Mouse (Mus musculus): Measurements from ENCODE around the gene Bcl2l10. TPM values are rescaled to one million over a fixed set of nuclear protein-coding genes. Genes with fewer than 3 reads are reported as not detected.

The Bcl2l10 gene
- total and polyA plus RNA-seq, 2 experiments, result not detected

DNA sequence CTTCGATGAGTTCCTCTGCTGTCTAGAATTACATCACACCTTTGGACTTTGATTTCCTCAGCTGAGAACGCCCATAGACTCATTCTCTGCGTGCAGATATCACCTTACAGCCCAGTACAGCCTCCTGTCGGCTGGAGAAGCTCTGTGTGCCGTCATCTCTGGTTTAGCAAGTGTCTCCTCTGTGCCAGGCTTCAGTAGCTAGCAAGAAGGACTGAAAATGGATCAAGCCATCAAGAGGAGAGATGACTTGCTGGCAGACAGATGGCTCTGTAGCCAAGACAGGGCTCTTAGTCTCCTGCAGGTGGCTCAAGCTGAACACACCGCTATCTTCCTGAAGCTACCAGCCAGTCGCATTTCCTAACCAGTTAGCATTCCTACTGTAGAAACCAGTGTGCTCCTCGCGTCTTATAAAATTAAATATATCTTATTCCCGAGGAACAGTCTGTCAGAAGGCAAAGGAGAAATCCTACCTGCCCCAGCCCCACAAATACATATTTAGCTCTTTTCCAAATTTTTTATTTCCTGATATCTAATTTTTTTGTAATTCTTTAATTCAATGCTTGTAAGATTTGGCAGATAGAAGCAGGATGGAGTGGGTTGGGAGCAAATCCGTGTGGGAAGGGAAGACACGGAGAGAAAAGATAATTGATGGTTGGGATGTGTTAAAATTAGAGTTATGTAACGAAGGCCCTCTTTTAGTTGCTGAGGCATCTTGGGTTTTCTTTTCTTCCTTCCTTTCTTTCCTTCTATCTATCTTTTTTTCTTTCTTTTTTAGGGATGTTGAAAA lies 25.3 kb upstream of the Bcl2l10 start:
- peak; percentile 42 for DNase-seq (ENCODE audit: extremely low read depth, low read depth, low spot score)
- WGBS, result 62% methylated on average over 13 of the region's 13 CpGs
- Histone ChIP-seq H3K9ac (ENCODE audit: low read depth, low read length) (no peak overlapping the region), H3K4me1 (ENCODE audit: control insufficient read depth, insufficient read depth, low read length) (0 out of 2 replicates have a peak, but pooled peaks cover 1% of the 10 kb centered on the region), H3K36me3 (ENCODE audit: control insufficient read depth, insufficient read depth, low read length) (no peaks in the 10 kb centered on the region), H3K4me3 (ENCODE audit: insufficient read depth, low read depth, low read length) (no peak overlapping the region), H3K27ac (replicated peaks; ENCODE audit: insufficient read depth, low read depth, low read length) (no peak overlapping the region), H3K27me3 (ENCODE audit: control insufficient read depth, insufficient read depth, low read length) (no peaks in the 10 kb centered on the region), H3K79me2 (ENCODE audit: control insufficient read depth, insufficient read depth, low read length) (no peaks in the 10 kb centered on the region)
- TF ChIP-seq POLR2A (IDR thresholded peaks at IDR 0.05; ENCODE audit: extremely low read depth, insufficient read depth, low read length), result no peak
- TF ChIP-seq CTCF (IDR thresholded peaks at IDR 0.05; ENCODE audit: low read depth, low read length), result no peak

DNA sequence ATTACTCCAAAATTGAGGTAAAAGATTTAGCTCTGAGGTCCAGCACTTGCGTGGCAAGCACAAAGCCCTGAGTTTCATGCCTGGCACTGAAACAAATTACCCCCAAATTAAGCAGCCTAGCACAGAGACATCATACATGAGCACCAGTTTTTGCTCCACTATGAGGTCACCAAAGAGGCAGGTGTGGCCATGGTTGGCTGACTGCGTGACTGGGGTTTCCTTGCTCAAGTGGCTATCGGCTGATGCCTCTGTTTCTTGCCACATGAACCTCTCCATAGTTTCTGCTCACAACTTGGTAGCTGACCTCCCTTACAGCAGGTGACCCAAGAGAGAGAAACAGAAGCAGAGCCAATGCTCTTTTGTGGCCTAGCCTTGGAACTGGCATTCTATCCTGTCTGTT lies 19.5 kb upstream of the Bcl2l10 start:
- Histone ChIP-seq H3K4me3 (ENCODE audit: insufficient read depth, low read depth, low read length) (no peak overlapping the region), H3K9ac (ENCODE audit: low read depth, low read length) (no peak overlapping the region), H3K79me2 (ENCODE audit: control insufficient read depth, insufficient read depth, low read length) (no peaks in the 10 kb centered on the region), H3K27ac (replicated peaks; ENCODE audit: insufficient read depth, low read depth, low read length) (no peak overlapping the region), H3K36me3 (ENCODE audit: control insufficient read depth, insufficient read depth, low read length) (no peaks in the 10 kb centered on the region), H3K4me1 (ENCODE audit: control insufficient read depth, insufficient read depth, low read length) (no peaks in the 10 kb centered on the region), H3K27me3 (ENCODE audit: control insufficient read depth, insufficient read depth, low read length) (no peaks in the 10 kb centered on the region)
- 97% methylated on average over 3 of the region's 3 CpGs for WGBS
- DNase-seq (ENCODE audit: extremely low read depth, low read depth, low spot score), result no peak
- no peak for TF ChIP-seq POLR2A (IDR thresholded peaks at IDR 0.05; ENCODE audit: extremely low read depth, insufficient read depth, low read length)
- no peak for TF ChIP-seq CTCF (IDR thresholded peaks at IDR 0.05; ENCODE audit: low read depth, low read length)

GRCm38 (mm10) chr9:75330821-75331220 lies 16.7 kb upstream of the Bcl2l10 start:
- 92% methylated on average over 8 of the region's 8 CpGs for WGBS
- Histone ChIP-seq H3K79me2 (ENCODE audit: control insufficient read depth, insufficient read depth, low read length) (no peaks in the 10 kb centered on the region), H3K4me1 (ENCODE audit: control insufficient read depth, insufficient read depth, low read length) (no peaks in the 10 kb centered on the region), H3K27me3 (ENCODE audit: control insufficient read depth, insufficient read depth, low read length) (no peaks in the 10 kb centered on the region), H3K27ac (replicated peaks; ENCODE audit: insufficient read depth, low read depth, low read length) (no peak overlapping the region), H3K36me3 (ENCODE audit: control insufficient read depth, insufficient read depth, low read length) (no peaks in the 10 kb centered on the region), H3K9ac (ENCODE audit: low read depth, low read length) (no peak overlapping the region), H3K4me3 (ENCODE audit: insufficient read depth, low read depth, low read length) (no peak overlapping the region)
- no peak for DNase-seq (ENCODE audit: extremely low read depth, low read depth, low spot score)
- TF ChIP-seq POLR2A (IDR thresholded peaks at IDR 0.05; ENCODE audit: extremely low read depth, insufficient read depth, low read length) (no peak), CTCF (IDR thresholded peaks at IDR 0.05; ENCODE audit: low read depth, low read length) (no peak)

DNA sequence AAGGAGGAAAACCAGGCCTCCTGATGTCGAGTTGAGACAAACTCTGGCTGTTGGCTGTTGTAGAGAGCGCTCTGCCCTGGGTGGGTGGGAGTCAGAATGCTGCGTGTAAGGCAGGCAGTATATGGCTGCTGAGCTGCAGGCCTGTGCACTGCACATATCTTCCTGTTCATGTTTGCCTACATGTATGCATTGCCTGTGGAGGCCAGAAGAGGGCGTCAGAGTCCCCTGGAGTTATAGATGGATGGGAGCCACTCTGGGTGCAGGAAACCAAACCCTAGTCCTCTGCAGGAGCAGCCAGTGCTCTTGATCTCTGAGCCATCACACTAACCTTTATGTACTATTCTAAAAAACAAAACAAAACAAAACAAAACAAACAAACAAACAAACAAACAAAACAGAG lies 13.1 kb upstream of the Bcl2l10 start:
- Histone ChIP-seq H3K27me3 (ENCODE audit: control insufficient read depth, insufficient read depth, low read length) (no peaks in the 10 kb centered on the region), H3K27ac (replicated peaks; ENCODE audit: insufficient read depth, low read depth, low read length) (no peak overlapping the region), H3K4me3 (ENCODE audit: insufficient read depth, low read depth, low read length) (no peak overlapping the region), H3K4me1 (ENCODE audit: control insufficient read depth, insufficient read depth, low read length) (no peaks in the 10 kb centered on the region), H3K79me2 (ENCODE audit: control insufficient read depth, insufficient read depth, low read length) (no peaks in the 10 kb centered on the region), H3K9ac (ENCODE audit: low read depth, low read length) (no peak overlapping the region), H3K36me3 (ENCODE audit: control insufficient read depth, insufficient read depth, low read length) (no peaks in the 10 kb centered on the region)
- no peak for DNase-seq (ENCODE audit: extremely low read depth, low read depth, low spot score)
- TF ChIP-seq CTCF (IDR thresholded peaks at IDR 0.05; ENCODE audit: low read depth, low read length), result no peak
- no peak for TF ChIP-seq POLR2A (IDR thresholded peaks at IDR 0.05; ENCODE audit: extremely low read depth, insufficient read depth, low read length)
- WGBS, result 72% methylated on average over 4 of the region's 4 CpGs

DNA sequence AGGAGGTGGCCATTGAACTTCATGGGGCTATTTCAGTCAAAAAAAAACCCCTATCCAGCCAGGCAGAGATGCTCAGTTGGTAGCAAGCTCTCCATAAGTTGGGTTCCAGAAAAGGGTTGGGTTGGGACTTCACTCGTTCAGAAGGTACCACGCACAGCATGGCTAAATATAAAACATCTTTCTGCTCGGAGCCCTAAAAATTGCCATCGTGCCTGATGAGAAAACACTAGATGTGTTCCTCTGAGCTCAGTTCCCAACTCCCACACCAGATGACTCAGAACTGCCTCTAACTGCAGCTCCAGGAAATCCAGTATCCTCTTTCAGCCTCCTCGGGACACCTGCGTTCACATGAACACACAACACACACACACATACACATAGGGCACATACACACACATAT lies 9.5 kb upstream of the Bcl2l10 start:
- no peaks in the 10 kb centered on the region for H3K36me3 ChIP-seq (ENCODE audit: control insufficient read depth, insufficient read depth, low read length)
- WGBS, result 88% methylated on average over 6 of the region's 6 CpGs
- no peaks in the 10 kb centered on the region for H3K79me2 ChIP-seq (ENCODE audit: control insufficient read depth, insufficient read depth, low read length)
- H3K9ac ChIP-seq (ENCODE audit: low read depth, low read length), result no peak overlapping the region
- no peaks in the 10 kb centered on the region for H3K27me3 ChIP-seq (ENCODE audit: control insufficient read depth, insufficient read depth, low read length)
- H3K4me1 ChIP-seq (ENCODE audit: control insufficient read depth, insufficient read depth, low read length), result no peaks in the 10 kb centered on the region
- H3K4me3 ChIP-seq (ENCODE audit: insufficient read depth, low read depth, low read length), result no peak overlapping the region
- DNase-seq (ENCODE audit: extremely low read depth, low read depth, low spot score), result no peak
- no peak for TF ChIP-seq CTCF (IDR thresholded peaks at IDR 0.05; ENCODE audit: low read depth, low read length)
- TF ChIP-seq POLR2A (IDR thresholded peaks at IDR 0.05; ENCODE audit: extremely low read depth, insufficient read depth, low read length), result no peak
- H3K27ac ChIP-seq (replicated peaks; ENCODE audit: insufficient read depth, low read depth, low read length), result no peak overlapping the region

GRCm38 (mm10) chr9:75342433-75342832 lies 5.1 kb upstream of the Bcl2l10 start:
- no peak overlapping the region for H3K4me3 ChIP-seq (ENCODE audit: insufficient read depth, low read depth, low read length)
- H3K27me3 ChIP-seq (ENCODE audit: control insufficient read depth, insufficient read depth, low read length), result no peaks in the 10 kb centered on the region
- H3K4me1 ChIP-seq (ENCODE audit: control insufficient read depth, insufficient read depth, low read length), result no peaks in the 10 kb centered on the region
- H3K36me3 ChIP-seq (ENCODE audit: control insufficient read depth, insufficient read depth, low read length), result no peaks in the 10 kb centered on the region
- 21% methylated on average over 4 of the region's 4 CpGs for WGBS
- H3K79me2 ChIP-seq (ENCODE audit: control insufficient read depth, insufficient read depth, low read length), result no peaks in the 10 kb centered on the region
- no peak overlapping the region for H3K27ac ChIP-seq (replicated peaks; ENCODE audit: insufficient read depth, low read depth, low read length)
- H3K9ac ChIP-seq (ENCODE audit: low read depth, low read length), result no peak overlapping the region
- no peak for DNase-seq (ENCODE audit: extremely low read depth, low read depth, low spot score)
- TF ChIP-seq CTCF (IDR thresholded peaks at IDR 0.05; ENCODE audit: low read depth, low read length) (no peak), POLR2A (IDR thresholded peaks at IDR 0.05; ENCODE audit: extremely low read depth, insufficient read depth, low read length) (no peak)

All from liver, adult 2 months (tissue).